Mouse (Mus musculus): ENCODE data around the gene 9230104L09Rik. TPM values are rescaled to one million over a fixed set of nuclear protein-coding genes. Genes with fewer than 3 reads are reported as not detected.

Gene 9230104L09Rik
- polyA plus RNA-seq (2014; fragmentation: Illumina TruSeq; extraction: RNeasy Lipid Tissue Mini Kit (QIAGEN cat#74804); ENCODE audit: low read depth, low replicate concordance): 2.6 TPM

GRCm38 (mm10) chr2:148864966-148865365 lies at the start of gene 9230104L09Rik:
Gene 9230104L09Rik, minus strand, starts transcription at chr2:148865038.

GRCm38 (mm10) chr2:148875335-148875811 lies 10.5 kb upstream of the 9230104L09Rik start, which contains the start of gene Cst3:
Gene Cst3, minus strand, starts transcription at chr2:148875692.

GRCm38 (mm10) chr2:148834912-148835311 lies 29.9 kb downstream of the 9230104L09Rik start, which contains the start of gene Cst9:
Gene Cst9, plus strand, starts transcription at chr2:148835147.

GRCm38 (mm10) chr2:148819909-148820308 lies 44.9 kb downstream of the 9230104L09Rik start, which contains the start of gene Cst13:
Gene Cst13, plus strand, starts transcription at chr2:148820081.

GRCm38 (mm10) chr2:148798485-148798884 lies 66.4 kb downstream of the 9230104L09Rik start, which contains the start of gene Cst8:
Gene Cst8, plus strand, starts transcription at chr2:148798785.

Other genes with a start within 250 kb of the 9230104L09Rik start
- 6.6 TPM for gene Nxt1, start 192.4 kb downstream of the 9230104L09Rik start, polyA plus RNA-seq (2014; fragmentation: Illumina TruSeq; extraction: RNeasy Lipid Tissue Mini Kit (QIAGEN cat#74804); ENCODE audit: low read depth, low replicate concordance)
- 46.9 TPM for gene Gzf1, start 184.0 kb downstream of the 9230104L09Rik start, polyA plus RNA-seq (2014; fragmentation: Illumina TruSeq; extraction: RNeasy Lipid Tissue Mini Kit (QIAGEN cat#74804); ENCODE audit: low read depth, low replicate concordance)
- gene Napb, start 132.6 kb downstream of the 9230104L09Rik start, polyA plus RNA-seq (2014; fragmentation: Illumina TruSeq; extraction: RNeasy Lipid Tissue Mini Kit (QIAGEN cat#74804); ENCODE audit: low read depth, low replicate concordance): 14.1 TPM
- gene Cstl1, start 114.7 kb downstream of the 9230104L09Rik start, polyA plus RNA-seq (2014; fragmentation: Illumina TruSeq; extraction: RNeasy Lipid Tissue Mini Kit (QIAGEN cat#74804); ENCODE audit: low read depth, low replicate concordance): not detected
- not detected for gene Cst11, start 93.5 kb downstream of the 9230104L09Rik start, polyA plus RNA-seq (2014; fragmentation: Illumina TruSeq; extraction: RNeasy Lipid Tissue Mini Kit (QIAGEN cat#74804); ENCODE audit: low read depth, low replicate concordance)
- gene 8030411F24Rik, start 83.0 kb downstream of the 9230104L09Rik start, polyA plus RNA-seq (2014; fragmentation: Illumina TruSeq; extraction: RNeasy Lipid Tissue Mini Kit (QIAGEN cat#74804); ENCODE audit: low read depth, low replicate concordance): not detected
- gene Cst12, start 75.7 kb downstream of the 9230104L09Rik start, polyA plus RNA-seq (2014; fragmentation: Illumina TruSeq; extraction: RNeasy Lipid Tissue Mini Kit (QIAGEN cat#74804); ENCODE audit: low read depth, low replicate concordance): not detected
- gene Cst8, start 66.3 kb downstream of the 9230104L09Rik start, polyA plus RNA-seq (2014; fragmentation: Illumina TruSeq; extraction: RNeasy Lipid Tissue Mini Kit (QIAGEN cat#74804); ENCODE audit: low read depth, low replicate concordance): 132 TPM
- gene Cst13, start 45.0 kb downstream of the 9230104L09Rik start, polyA plus RNA-seq (2014; fragmentation: Illumina TruSeq; extraction: RNeasy Lipid Tissue Mini Kit (QIAGEN cat#74804); ENCODE audit: low read depth, low replicate concordance): not detected
- not detected for gene Cst9, start 29.9 kb downstream of the 9230104L09Rik start, polyA plus RNA-seq (2014; fragmentation: Illumina TruSeq; extraction: RNeasy Lipid Tissue Mini Kit (QIAGEN cat#74804); ENCODE audit: low read depth, low replicate concordance)
- gene Cst3, start 10.7 kb upstream of the 9230104L09Rik start, polyA plus RNA-seq (2014; fragmentation: Illumina TruSeq; extraction: RNeasy Lipid Tissue Mini Kit (QIAGEN cat#74804); ENCODE audit: low read depth, low replicate concordance): 48.5 TPM
- gene Gm1330, start 138.2 kb upstream of the 9230104L09Rik start, polyA plus RNA-seq (2014; fragmentation: Illumina TruSeq; extraction: RNeasy Lipid Tissue Mini Kit (QIAGEN cat#74804); ENCODE audit: low read depth, low replicate concordance): not detected
- not detected for gene Gm10750, start 152.2 kb upstream of the 9230104L09Rik start, polyA plus RNA-seq (2014; fragmentation: Illumina TruSeq; extraction: RNeasy Lipid Tissue Mini Kit (QIAGEN cat#74804); ENCODE audit: low read depth, low replicate concordance)

Data from adrenal gland, adult 10 weeks (tissue).